Mouse (Mus musculus) heart, embryonic 14.5 days (tissue): ENCODE measurements around the gene Ulk2. TPM values are rescaled to one million over a fixed set of nuclear protein-coding genes. Genes with fewer than 3 reads are reported as not detected.
"Not testable (repeated sequence)": the region's sequence is repeated elsewhere in the genome, so short reads cannot be mapped to it uniquely, and the experiment has no call there.

ENCODE experiments used
- ATAC-seq: fragments of 200-750 bp; cut with Nextera tagmentation; 2 replicates; pipeline ENCODE4 v1.8.0; 2017; ENCODE audit warnings: low read depth, moderate TSS enrichment; ENCODE audit not compliant: insufficient number of reproducible peaks, insufficient read depth, low FRiP score
- H3K27ac ChIP-seq, 2 experiments: fragments of 200-500 bp in 1 of 2; fragments of 300-500 bp in 1 of 2; sonication (generic) in 1 of 2; replicated peaks in 1 of 2; 2 replicates each; pipeline ENCODE4 v1.5.1; 2012 to 2014; ENCODE audit warnings: low read depth in 2 of 2, low read length in 2 of 2, control low read depth in 1 of 2, mild to moderate bottlenecking in 1 of 2, mixed read lengths in 1 of 2; ENCODE audit not compliant: control insufficient read depth in 1 of 2, insufficient read depth in 1 of 2
- H3K27me3 ChIP-seq: fragments of 300-500 bp; sonication (generic); 2 replicates; pipeline ENCODE4 v1.6.1; 2014; ENCODE audit warnings: mild to moderate bottlenecking, low read length, control low read depth; ENCODE audit not compliant: control insufficient read depth, insufficient read depth
- H3K36me3 ChIP-seq: fragments of 300-500 bp; sonication (generic); 2 replicates; pipeline ENCODE4 v1.6.1; 2014; ENCODE audit warnings: mild to moderate bottlenecking, control low read depth, low read length, mixed read lengths; ENCODE audit not compliant: control insufficient read depth, insufficient read depth
- H3K4me1 ChIP-seq, 2 experiments: fragments of 200-500 bp in 1 of 2; fragments of 300-500 bp in 1 of 2; sonication (generic) in 1 of 2; 2 replicates each; pipeline ENCODE4 v1.6.1; 2012 to 2014; ENCODE audit warnings: low read length in 2 of 2, control low read depth in 1 of 2, mixed read lengths in 1 of 2; ENCODE audit not compliant: control insufficient read depth in 2 of 2, insufficient read depth in 2 of 2
- H3K4me2 ChIP-seq: fragments of 300-500 bp; sonication (generic); 2 replicates; pipeline ENCODE4 v1.6.1; 2014; ENCODE audit warnings: mild to moderate bottlenecking, low read length
- H3K4me3 ChIP-seq, 2 experiments: fragments of 200-500 bp in 1 of 2; fragments of 300-500 bp in 1 of 2; sonication (generic) in 1 of 2; 2 replicates each; pipeline ENCODE4 v1.5.1; 2012 to 2014; ENCODE audit warnings: low read length in 2 of 2, mild to moderate bottlenecking in 2 of 2, control low read depth in 1 of 2, low read depth in 1 of 2, moderate library complexity in 1 of 2; ENCODE audit not compliant: control insufficient read depth in 1 of 2, insufficient read depth in 1 of 2
- H3K9ac ChIP-seq: fragments of 300-500 bp; sonication (generic); 2 replicates; pipeline ENCODE4 v1.6.1; 2014; ENCODE audit warnings: mild to moderate bottlenecking, low read length
- H3K9me3 ChIP-seq: fragments of 300-500 bp; sonication (generic); 2 replicates; pipeline ENCODE4 v1.6.1; 2016; ENCODE audit warnings: low read length, control low read depth; ENCODE audit not compliant: control insufficient read depth
- WGBS: fragments of 180-500 bp; shearing (Covaris S2); extraction: QIAGEN DNeasy Blood & Tissue Kit; methylation state at CpG from one replicate; pipeline ENCODE4 v1.1.7; 2014; 5-methylcytosine and 5-hydroxymethylcytosine counted together
- polyA plus RNA-seq: library from polyadenylated mRNA; unstranded; fragments of >200 nt; fragmentation: Nextera tagmentation; extraction: Ambion mirVana; gene quantifications from 2 replicates; pipeline ENCODE4 v1.2.1, GENCODE M21; 2014

Ulk2 gene
- polyA plus RNA-seq, 1 experiment from 2014 or later, result 18.9 TPM

DNA sequence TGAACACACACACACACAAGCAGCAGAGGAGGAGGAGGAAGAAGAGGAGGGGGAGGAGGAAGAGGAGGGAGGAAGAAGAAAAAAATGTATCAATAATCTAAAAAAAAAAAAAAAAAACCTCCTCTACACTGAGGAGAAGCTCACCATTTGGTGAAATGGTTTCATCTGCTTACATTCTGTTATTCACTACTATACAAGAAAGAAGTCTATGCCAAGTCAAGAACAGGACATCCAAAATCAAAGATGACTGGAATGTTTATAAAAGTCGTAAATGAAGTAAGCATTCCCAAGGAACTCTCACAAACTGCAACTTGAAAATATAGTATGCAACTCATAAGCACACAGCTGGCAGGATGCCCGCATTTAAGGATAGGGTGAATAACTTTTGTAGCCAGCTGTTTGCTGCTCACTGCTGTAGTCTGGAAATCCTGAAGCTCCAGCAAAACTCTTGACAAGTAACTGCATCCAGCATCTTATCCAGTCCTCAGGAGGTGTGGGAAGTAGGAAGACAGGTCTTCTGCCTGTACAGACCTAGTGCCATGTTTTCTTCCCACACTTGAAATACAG lies 46.2 kb downstream of the Ulk2 start:
- H3K4me2 ChIP-seq, result no peak overlapping the region
- ATAC-seq, result no peak
- 87% methylated on average over 2 of the region's 2 CpGs for WGBS
- peaks cover 74% of the 10 kb centered on the region for H3K36me3 ChIP-seq
- H3K4me1 ChIP-seq, result no peaks in the 10 kb centered on the region
- H3K27ac ChIP-seq, result no peak overlapping the region
- H3K9ac ChIP-seq, result no peak overlapping the region
- no peak overlapping the region for H3K4me3 ChIP-seq
- no peaks in the 10 kb centered on the region for H3K27me3 ChIP-seq
- H3K9me3 ChIP-seq, result no peaks in the 10 kb centered on the region

GRCm38 (mm10) chr11:61793441-61793840 lies 61.4 kb downstream of the Ulk2 start:
- no peak overlapping the region for H3K4me3 ChIP-seq
- no peak for ATAC-seq
- H3K4me2 ChIP-seq, result no peak overlapping the region
- no peaks in the 10 kb centered on the region for H3K9me3 ChIP-seq
- 92% methylated on average over 1 of the region's 1 CpGs for whole genome bisulfite sequencing
- H3K9ac ChIP-seq, result no peak overlapping the region
- H3K27ac ChIP-seq, result no peak overlapping the region
- H3K27me3 ChIP-seq, result no peaks in the 10 kb centered on the region
- H3K36me3 ChIP-seq, result peaks cover 73% of the 10 kb centered on the region
- 0 out of 4 replicates have a peak, but pooled peaks cover 0 to 4% of the 10 kb centered on the region in 2 experiments for H3K4me1 ChIP-seq

- H3K9me3 ChIP-seq, result no peaks in the 10 kb centered on the region
- no peak overlapping the region for H3K9ac ChIP-seq
- H3K36me3 ChIP-seq, result peaks cover 75% of the 10 kb centered on the region
- ATAC-seq, result no peak
- 81% methylated on average over 1 of the region's 1 CpGs for WGBS
- H3K27ac ChIP-seq, result no peak overlapping the region
- H3K4me1 ChIP-seq, result no peaks in the 10 kb centered on the region
- no peaks in the 10 kb centered on the region for H3K27me3 ChIP-seq
- no peak overlapping the region for H3K4me2 ChIP-seq
- H3K4me3 ChIP-seq, result no peak overlapping the region
Observed at GRCm38 (mm10) chr11:61788550-61788949, 66.3 kb downstream of the Ulk2 start.

DNA sequence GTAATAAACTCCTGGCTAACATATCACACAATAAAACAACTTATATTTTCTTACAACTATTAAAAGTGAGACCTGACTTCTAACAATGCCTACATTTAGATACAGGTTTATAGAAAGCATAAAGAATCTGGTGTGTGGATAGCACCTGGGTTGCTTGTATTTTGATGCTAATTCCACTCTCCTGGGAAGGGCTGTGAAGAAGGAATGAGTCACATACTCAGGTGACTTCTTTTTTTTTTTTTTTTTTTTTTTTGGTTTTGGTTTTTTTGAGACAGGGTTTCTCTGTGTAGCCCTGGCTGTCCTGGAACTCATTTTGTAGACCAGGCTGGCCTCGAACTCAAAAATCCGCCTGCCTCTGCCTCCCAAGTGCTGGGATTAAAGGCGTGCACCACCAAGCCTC lies 72.3 kb downstream of the Ulk2 start:
- ATAC-seq, H3K9ac ChIP-seq, H3K4me3 ChIP-seq, H3K4me1 ChIP-seq, H3K9me3 ChIP-seq, H3K27ac ChIP-seq, H3K27me3 ChIP-seq, H3K4me2 ChIP-seq: not testable (repeated sequence)
- WGBS, result 96% methylated on average over 3 of the region's 3 CpGs
- H3K36me3 ChIP-seq, result peaks cover 75% of the 10 kb centered on the region

DNA sequence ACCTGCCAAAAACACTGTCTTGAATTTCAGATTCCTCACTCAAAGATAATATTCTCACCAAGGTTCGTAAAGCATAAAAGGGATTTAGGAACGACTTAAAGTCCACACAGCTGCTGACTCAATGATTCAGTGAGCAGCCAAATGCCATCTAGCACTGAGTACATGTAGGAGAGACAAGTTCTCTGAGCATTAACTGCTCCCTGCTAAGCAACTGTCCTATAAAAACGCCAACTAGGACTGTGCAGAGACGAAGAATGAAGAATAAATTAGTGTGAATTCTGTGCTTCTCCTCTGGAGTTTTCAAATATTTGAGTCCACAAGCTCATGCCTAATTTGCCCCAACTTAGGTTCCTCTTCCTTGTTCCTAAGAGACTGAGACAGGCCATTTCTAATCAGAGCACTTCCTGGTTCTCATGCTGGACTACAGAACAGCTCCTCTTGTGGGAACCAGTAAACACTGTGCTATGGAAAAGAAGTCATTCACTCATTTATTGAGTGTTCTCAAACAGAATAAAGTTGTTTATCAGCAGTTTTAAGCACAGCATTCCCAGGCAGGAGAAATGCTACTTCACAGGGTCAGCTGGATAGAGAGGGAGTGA lies 80.2 kb downstream of the Ulk2 start:
- H3K4me3 ChIP-seq, result no peak overlapping the region
- peaks cover 52% of the 10 kb centered on the region for H3K36me3 ChIP-seq
- H3K9ac ChIP-seq, result no peak overlapping the region
- 85% methylated on average over 4 of the region's 4 CpGs for WGBS
- H3K4me2 ChIP-seq, result no peak overlapping the region
- no peak overlapping the region for H3K27ac ChIP-seq
- no peaks in the 10 kb centered on the region for H3K4me1 ChIP-seq
- no peak for ATAC-seq
- H3K27me3 ChIP-seq, result no peaks in the 10 kb centered on the region
- H3K9me3 ChIP-seq, result no peaks in the 10 kb centered on the region

GRCm38 (mm10) chr11:61761584-61762407 lies 93.1 kb downstream of the Ulk2 start, which contains the start of gene Prpsap2:
Gene Prpsap2, minus strand, starts transcription at chr11:61762088.
- peaks cover 8% of the 10 kb centered on the region; the same call in 1 of the 2 replicates for H3K36me3 ChIP-seq
- H3K27me3 ChIP-seq, result no peaks in the 10 kb centered on the region
- H3K9me3 ChIP-seq, result no peaks in the 10 kb centered on the region
- WGBS, result under 1% methylated on average over 51 of the region's 51 CpGs
- H3K9ac ChIP-seq, result peak within 1 kb of the TSS; percentile 83
- peaks cover 3% of the 10 kb centered on the region in 2 experiments; a peak in 2 of 4 replicates for H3K4me1 ChIP-seq
- H3K27ac ChIP-seq, result peak within 1 kb of the TSS; percentile 69 to 82; a peak in 3 of 4 replicates
- H3K4me3 ChIP-seq, result peak within 1 kb of the TSS; percentile 64 to 78
- ATAC-seq, result peak; percentile 92
- peak within 1 kb of the TSS; percentile 70 for H3K4me2 ChIP-seq

DNA sequence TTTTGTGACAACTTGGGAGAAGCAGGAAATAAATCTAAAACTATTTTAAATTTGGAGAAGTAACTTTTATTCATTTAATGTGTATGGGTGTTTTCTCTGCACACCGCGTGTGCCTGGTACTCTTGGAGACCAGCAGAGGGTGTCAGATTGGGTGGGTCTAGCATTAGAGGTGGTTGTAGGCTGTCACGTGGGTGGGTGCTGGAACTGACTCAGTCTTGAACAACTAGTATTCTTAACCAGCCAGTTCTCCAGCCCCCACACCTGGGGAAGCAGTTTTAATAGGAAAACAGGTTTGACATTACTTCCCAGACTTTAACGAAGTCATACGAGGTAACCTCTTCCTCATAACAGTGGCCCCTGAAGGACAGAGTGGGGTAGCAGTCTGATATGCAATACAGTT lies 94.4 kb downstream of the Ulk2 start:
- no peak overlapping the region for H3K27ac ChIP-seq
- H3K27me3 ChIP-seq, result no peaks in the 10 kb centered on the region
- H3K36me3 ChIP-seq, result peaks cover 13% of the 10 kb centered on the region
- WGBS, result 75% methylated on average over 5 of the region's 5 CpGs
- H3K9me3 ChIP-seq, result no peaks in the 10 kb centered on the region
- ATAC-seq, result no peak
- peak overlapping the region in 1 of 2 experiments; percentile 64; a peak in 1 of 4 replicates for H3K4me3 ChIP-seq
- no peak overlapping the region for H3K9ac ChIP-seq
- peak overlapping the region; percentile 70 for H3K4me2 ChIP-seq
- peaks cover 3% of the 10 kb centered on the region in 2 experiments; a peak in 2 of 4 replicates for H3K4me1 ChIP-seq
